Mouse (Mus musculus) forebrain, embryonic 15.5 days (tissue): ENCODE measurements around the gene Prn. TPM values are rescaled to one million over a fixed set of nuclear protein-coding genes. Genes with fewer than 3 reads are reported as not detected.

ENCODE experiments used
- ATAC-seq: fragments of 200-750 bp; cut with Nextera tagmentation; replicated peaks from 2 replicates; pipeline ENCODE4 v1.8.0; 2017; ENCODE audit warnings: mild to moderate bottlenecking, moderate TSS enrichment, moderate library complexity
- H3K27ac ChIP-seq: fragments of 300-500 bp; sonication (generic); replicated peaks from 2 replicates; pipeline ENCODE4 v1.5.1; 2015; ENCODE audit warnings: mild to moderate bottlenecking, inconsistent platforms
- H3K27me3 ChIP-seq: fragments of 300-500 bp; sonication (generic); 2 replicates; pipeline ENCODE4 v1.6.1; 2015; ENCODE audit warnings: inconsistent platforms
- H3K36me3 ChIP-seq: fragments of 300-500 bp; sonication (generic); 2 replicates; pipeline ENCODE4 v1.6.1; 2015; ENCODE audit warnings: mild to moderate bottlenecking, inconsistent platforms
- H3K4me1 ChIP-seq: fragments of 300-500 bp; sonication (generic); 2 replicates; pipeline ENCODE4 v1.6.1; 2015; ENCODE audit warnings: inconsistent platforms
- H3K4me2 ChIP-seq: fragments of 300-500 bp; sonication (generic); replicated peaks from 2 replicates; pipeline ENCODE4 v1.6.1; 2015; ENCODE audit warnings: mild to moderate bottlenecking, inconsistent platforms
- H3K4me3 ChIP-seq: fragments of 300-500 bp; sonication (generic); 2 replicates; pipeline ENCODE4 v1.5.1; 2015; ENCODE audit warnings: mild to moderate bottlenecking, inconsistent platforms
- H3K9ac ChIP-seq: fragments of 300-500 bp; sonication (generic); replicated peaks from 2 replicates; pipeline ENCODE4 v1.6.1; 2015; ENCODE audit warnings: mild to moderate bottlenecking, inconsistent platforms
- H3K9me3 ChIP-seq: fragments of 300-500 bp; sonication (generic); 2 replicates; pipeline ENCODE4 v1.6.1; 2016; ENCODE audit warnings: inconsistent platforms
- WGBS: fragments of 180-500 bp; shearing (Covaris S2); methylation state at CpG from one replicate; pipeline ENCODE4 v1.1.7; 2015; ENCODE audit warnings: mixed read lengths; 5-methylcytosine and 5-hydroxymethylcytosine counted together
- polyA plus RNA-seq: library from polyadenylated mRNA; unstranded; fragments of >200 nt; fragmentation: Nextera tagmentation; extraction: Ambion mirVana; gene quantifications from 2 replicates; pipeline ENCODE4 v1.2.1, GENCODE M21; 2015

The Prn gene
- polyA plus RNA-seq, 1 experiment from 2014 or later = 0.22 TPM

DNA sequence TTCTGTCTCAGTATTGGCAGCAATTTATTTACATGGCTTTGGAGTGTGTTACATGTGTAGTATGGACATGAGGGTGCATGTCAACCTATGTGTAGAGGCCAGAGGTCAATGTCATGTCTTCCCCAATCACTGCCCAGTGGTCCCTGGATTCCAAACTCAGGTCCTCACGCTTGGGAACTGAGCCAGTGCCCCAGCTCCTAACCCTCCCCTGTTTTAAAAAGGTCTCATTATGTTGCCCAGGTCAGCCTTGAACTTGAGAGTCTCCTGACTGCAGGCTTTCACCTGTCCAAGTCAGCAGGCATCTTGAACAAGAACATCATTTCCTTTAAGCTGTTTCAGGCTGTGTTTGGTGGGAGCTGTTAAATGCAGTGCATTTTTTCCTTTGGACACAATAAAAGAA, 851 bp upstream of the Prn start:
- WGBS = 76% methylated on average over 1 of the region's 1 CpGs
- no peak overlapping the region for H3K4me3 ChIP-seq
- no peak overlapping the region for H3K27ac ChIP-seq
- ATAC-seq = no peak
- no peaks in the 10 kb centered on the region for H3K27me3 ChIP-seq
- no peaks in the 10 kb centered on the region for H3K9me3 ChIP-seq
- H3K4me2 ChIP-seq = peak overlapping the region; percentile 54; the same call in 1 of the 2 replicates
- peaks cover 43% of the 10 kb centered on the region for H3K4me1 ChIP-seq
- no peaks in the 10 kb centered on the region for H3K36me3 ChIP-seq
- no peak overlapping the region for H3K9ac ChIP-seq

DNA sequence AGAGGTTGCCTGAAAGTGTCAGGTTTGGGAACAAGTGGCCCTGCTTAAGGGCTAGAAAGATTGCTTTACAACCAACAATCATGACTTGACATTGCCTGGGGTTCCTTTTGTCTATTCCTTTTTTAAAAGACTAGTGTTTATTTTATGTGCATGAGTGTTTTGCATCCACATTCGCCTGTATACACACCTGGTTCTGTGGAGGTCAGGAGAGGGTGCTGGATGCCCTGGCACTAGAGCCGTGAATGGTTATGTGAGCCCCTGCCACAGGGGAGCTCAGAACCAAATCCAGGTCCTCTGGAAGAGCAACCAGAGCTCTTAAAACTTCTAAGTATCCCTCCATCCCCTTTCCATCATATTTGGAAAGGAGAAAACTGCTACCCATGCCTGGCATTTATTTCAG, 1.1 kb downstream of the Prn start:
- Histone ChIP-seq H3K27me3 (no peaks in the 10 kb centered on the region), H3K36me3 (peaks cover 10% of the 10 kb centered on the region; the same call in 1 of the 2 replicates), H3K9me3 (no peaks in the 10 kb centered on the region), H3K4me1 (peaks cover 44% of the 10 kb centered on the region), H3K4me3 (peak overlapping the region; percentile 94), H3K27ac (peak overlapping the region; percentile 98), H3K4me2 (peak overlapping the region; percentile 54), H3K9ac (peak overlapping the region; percentile 94)
- no peak for ATAC-seq
- WGBS = 52% methylated on average over 2 of the region's 2 CpGs

- WGBS = 14% methylated on average over 4 of the region's 4 CpGs
- Histone ChIP-seq H3K27ac (peak overlapping the region; percentile 98), H3K4me3 (peak overlapping the region; percentile 94), H3K27me3 (no peaks in the 10 kb centered on the region), H3K4me2 (peak overlapping the region; percentile 54), H3K36me3 (peaks cover 14% of the 10 kb centered on the region; the same call in 1 of the 2 replicates), H3K4me1 (peaks cover 44% of the 10 kb centered on the region), H3K9ac (peak overlapping the region; percentile 94), H3K9me3 (no peaks in the 10 kb centered on the region)
- ATAC-seq = no peak
Observed at GRCm38 (mm10) chr2:131911341-131911740, 1.6 kb downstream of the Prn start.

DNA sequence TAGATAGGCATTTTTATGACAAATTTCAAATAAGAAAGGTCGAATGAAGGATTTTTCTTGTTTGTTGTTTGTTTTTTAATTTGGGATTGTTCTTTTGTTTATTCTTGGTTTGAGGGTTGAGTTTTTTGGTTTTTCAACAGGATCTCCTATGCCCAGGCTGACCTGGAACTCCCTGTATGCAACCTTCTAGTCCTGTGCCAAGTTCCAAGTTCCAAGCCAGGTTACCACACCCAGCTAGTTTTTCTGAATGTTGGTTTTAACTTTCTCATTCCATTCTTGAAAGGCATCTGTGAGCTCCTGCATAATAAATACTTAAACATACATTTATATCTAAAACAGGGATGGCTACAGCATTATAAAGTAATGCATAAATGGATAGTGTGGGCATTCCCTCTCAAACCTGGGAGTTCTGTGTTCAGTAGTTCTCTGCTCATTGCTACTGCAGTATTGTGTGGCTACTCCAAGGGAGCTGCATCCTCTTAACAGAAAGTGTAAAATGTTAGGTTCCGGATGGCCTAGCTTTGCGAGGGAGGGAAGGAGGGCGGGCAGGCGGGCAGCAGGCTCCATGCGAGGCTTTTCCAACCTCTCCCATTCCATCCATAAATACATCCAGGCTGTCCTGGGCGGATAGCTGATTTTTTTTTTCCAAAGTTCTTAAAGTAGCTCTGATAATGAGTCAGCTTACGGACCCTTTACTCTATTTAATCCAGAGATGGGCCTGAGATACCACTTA, 2.9 kb downstream of the Prn start:
- Histone ChIP-seq H3K27ac (no peak overlapping the region), H3K4me2 (peak overlapping the region; percentile 54), H3K36me3 (peaks cover 21% of the 10 kb centered on the region), H3K9me3 (no peaks in the 10 kb centered on the region), H3K27me3 (no peaks in the 10 kb centered on the region), H3K9ac (no peak overlapping the region), H3K4me1 (peaks cover 44% of the 10 kb centered on the region), H3K4me3 (peak overlapping the region; percentile 94)
- no peak for ATAC-seq
- 87% methylated on average over 8 of the region's 8 CpGs for WGBS

DNA sequence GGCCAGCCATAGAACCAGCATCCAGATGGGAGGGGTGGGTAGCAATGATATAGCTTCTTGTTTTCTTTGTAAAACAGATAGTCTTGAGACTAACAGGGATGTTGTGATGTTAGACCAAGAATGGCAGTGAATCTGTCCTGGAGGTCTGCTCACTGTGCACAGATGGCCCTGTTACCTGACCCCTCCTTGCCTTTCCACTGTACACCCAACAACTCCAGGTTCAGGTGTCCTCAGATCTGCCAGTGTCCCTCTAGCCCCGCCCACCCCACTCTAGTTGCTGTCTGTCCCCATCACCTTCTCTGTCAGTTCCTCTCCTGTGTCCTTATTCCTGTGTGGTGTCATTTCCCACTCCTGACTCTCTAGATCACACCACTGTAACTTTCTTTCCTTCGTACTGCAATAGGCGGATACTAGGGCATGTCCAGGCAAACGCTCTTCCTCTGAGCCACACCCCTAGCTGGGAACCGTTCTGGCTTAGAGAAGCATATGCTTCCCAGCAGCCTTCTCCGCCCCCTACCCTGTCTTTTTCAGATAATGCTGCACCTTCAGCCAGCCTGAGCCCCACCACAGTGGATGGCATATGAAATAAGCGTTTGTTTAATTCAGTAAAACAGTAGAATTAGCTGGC, 22.6 kb downstream of the Prn start:
- Histone ChIP-seq H3K27ac (0 out of 2 replicates have a peak overlapping the region, but pooled peaks have one; percentile 69), H3K36me3 (peaks cover 12% of the 10 kb centered on the region), H3K9ac (no peak overlapping the region), H3K4me2 (no peak overlapping the region), H3K4me3 (no peak overlapping the region), H3K27me3 (no peaks in the 10 kb centered on the region), H3K9me3 (no peaks in the 10 kb centered on the region), H3K4me1 (peaks cover 15% of the 10 kb centered on the region)
- 70% methylated on average over 7 of the region's 7 CpGs for WGBS
- ATAC-seq = no peak

GRCm38 (mm10) chr2:131933013-131933412, 23.3 kb downstream of the Prn start:
- no peak overlapping the region for H3K4me2 ChIP-seq
- H3K9me3 ChIP-seq = no peaks in the 10 kb centered on the region
- H3K27me3 ChIP-seq = no peaks in the 10 kb centered on the region
- peak overlapping the region; percentile 69 for H3K27ac ChIP-seq
- WGBS = 24% methylated on average over 6 of the region's 6 CpGs
- peaks cover 18% of the 10 kb centered on the region for H3K36me3 ChIP-seq
- peaks cover 15% of the 10 kb centered on the region for H3K4me1 ChIP-seq
- no peak overlapping the region for H3K9ac ChIP-seq
- no peak; the same call in 1 of the 2 replicates for ATAC-seq
- no peak overlapping the region for H3K4me3 ChIP-seq

DNA sequence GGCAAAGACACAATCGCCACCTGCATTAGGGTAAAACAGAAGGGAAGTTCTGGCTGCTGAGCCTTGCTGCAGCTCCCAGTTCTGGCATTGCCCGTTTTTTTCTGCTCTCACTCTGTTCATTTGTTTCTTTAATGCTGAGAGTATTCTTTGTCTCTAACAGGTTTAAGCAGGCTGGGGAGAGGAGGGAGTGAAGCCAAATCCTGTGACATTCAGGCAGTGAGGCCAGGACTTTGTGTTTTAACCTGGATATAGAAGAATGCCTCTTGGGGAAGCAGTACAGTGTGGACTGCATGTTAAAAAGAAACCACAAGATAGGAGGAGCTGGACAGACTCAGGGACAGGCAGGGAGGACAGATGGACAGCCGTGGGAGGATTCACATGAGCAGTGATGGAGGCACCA, 23.8 kb downstream of the Prn start:
- WGBS = 28% methylated on average over 3 of the region's 3 CpGs
- H3K36me3 ChIP-seq = peaks cover 19% of the 10 kb centered on the region
- H3K4me3 ChIP-seq = no peak overlapping the region
- H3K9ac ChIP-seq = no peak overlapping the region
- H3K9me3 ChIP-seq = no peaks in the 10 kb centered on the region
- no peaks in the 10 kb centered on the region for H3K27me3 ChIP-seq
- peak overlapping the region; percentile 69 for H3K27ac ChIP-seq
- peaks cover 15% of the 10 kb centered on the region for H3K4me1 ChIP-seq
- H3K4me2 ChIP-seq = no peak overlapping the region
- peak; percentile 45; the same call in 1 of the 2 replicates for ATAC-seq

DNA sequence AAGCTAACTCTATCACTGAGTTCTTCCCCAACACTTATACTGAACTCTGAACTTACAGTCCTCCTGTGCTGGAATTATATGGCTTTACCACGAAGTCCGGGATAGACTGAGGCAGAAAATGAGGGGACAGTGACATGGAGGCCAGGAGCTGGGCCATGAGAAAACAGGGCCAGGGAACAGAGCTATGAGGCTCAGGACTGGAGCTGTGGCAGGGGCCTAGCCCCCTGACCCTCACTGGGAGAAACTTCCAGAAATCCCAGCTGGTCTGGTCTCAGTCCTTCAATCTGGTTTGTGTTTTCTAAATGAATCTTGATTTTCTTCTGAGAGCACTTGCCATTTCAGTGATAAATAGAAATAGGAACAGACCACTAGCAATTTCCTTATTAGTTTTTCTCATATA, 24.5 kb downstream of the Prn start:
- WGBS = 96% methylated on average over 2 of the region's 2 CpGs
- Histone ChIP-seq H3K4me2 (no peak overlapping the region), H3K9me3 (no peaks in the 10 kb centered on the region), H3K9ac (no peak overlapping the region), H3K4me3 (no peak overlapping the region), H3K27me3 (no peaks in the 10 kb centered on the region), H3K27ac (no peak overlapping the region), H3K36me3 (peaks cover 19% of the 10 kb centered on the region), H3K4me1 (peaks cover 15% of the 10 kb centered on the region)
- ATAC-seq = no peak

GRCm38 (mm10) chr2:131935390-131936105, 25.8 kb downstream of the Prn start:
- H3K9me3 ChIP-seq = no peaks in the 10 kb centered on the region
- H3K36me3 ChIP-seq = peaks cover 19% of the 10 kb centered on the region
- 80% methylated on average over 10 of the region's 10 CpGs for WGBS
- no peak overlapping the region for H3K4me2 ChIP-seq
- H3K27ac ChIP-seq = no peak overlapping the region
- no peak for ATAC-seq
- H3K4me3 ChIP-seq = no peak overlapping the region
- H3K27me3 ChIP-seq = no peaks in the 10 kb centered on the region
- H3K4me1 ChIP-seq = peaks cover 15% of the 10 kb centered on the region
- no peak overlapping the region for H3K9ac ChIP-seq

DNA sequence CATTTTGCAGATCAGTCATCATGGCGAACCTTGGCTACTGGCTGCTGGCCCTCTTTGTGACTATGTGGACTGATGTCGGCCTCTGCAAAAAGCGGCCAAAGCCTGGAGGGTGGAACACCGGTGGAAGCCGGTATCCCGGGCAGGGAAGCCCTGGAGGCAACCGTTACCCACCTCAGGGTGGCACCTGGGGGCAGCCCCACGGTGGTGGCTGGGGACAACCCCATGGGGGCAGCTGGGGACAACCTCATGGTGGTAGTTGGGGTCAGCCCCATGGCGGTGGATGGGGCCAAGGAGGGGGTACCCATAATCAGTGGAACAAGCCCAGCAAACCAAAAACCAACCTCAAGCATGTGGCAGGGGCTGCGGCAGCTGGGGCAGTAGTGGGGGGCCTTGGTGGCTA, 26.7 kb downstream of the Prn start:
- Histone ChIP-seq H3K4me1 (peaks cover 15% of the 10 kb centered on the region), H3K27me3 (no peaks in the 10 kb centered on the region), H3K4me3 (no peak overlapping the region), H3K36me3 (peaks cover 19% of the 10 kb centered on the region), H3K9ac (no peak overlapping the region), H3K9me3 (no peaks in the 10 kb centered on the region), H3K27ac (no peak overlapping the region), H3K4me2 (no peak overlapping the region)
- ATAC-seq = no peak
- WGBS = 98% methylated on average over 10 of the region's 10 CpGs

- Histone ChIP-seq H3K9ac (no peak overlapping the region), H3K36me3 (peaks cover 19% of the 10 kb centered on the region), H3K4me2 (no peak overlapping the region), H3K4me3 (no peak overlapping the region), H3K27me3 (no peaks in the 10 kb centered on the region), H3K9me3 (no peaks in the 10 kb centered on the region), H3K4me1 (no peaks in the 10 kb centered on the region), H3K27ac (no peak overlapping the region; the same call in 1 of the 2 replicates)
- ATAC-seq = peak; percentile 83
- WGBS = 40% methylated on average over 8 of the region's 8 CpGs
Observed at GRCm38 (mm10) chr2:131939404-131940111, 29.8 kb downstream of the Prn start.
